Comparison of ENCODE assay signal across 9 mouse cellular contexts in the genomic region with DNA sequence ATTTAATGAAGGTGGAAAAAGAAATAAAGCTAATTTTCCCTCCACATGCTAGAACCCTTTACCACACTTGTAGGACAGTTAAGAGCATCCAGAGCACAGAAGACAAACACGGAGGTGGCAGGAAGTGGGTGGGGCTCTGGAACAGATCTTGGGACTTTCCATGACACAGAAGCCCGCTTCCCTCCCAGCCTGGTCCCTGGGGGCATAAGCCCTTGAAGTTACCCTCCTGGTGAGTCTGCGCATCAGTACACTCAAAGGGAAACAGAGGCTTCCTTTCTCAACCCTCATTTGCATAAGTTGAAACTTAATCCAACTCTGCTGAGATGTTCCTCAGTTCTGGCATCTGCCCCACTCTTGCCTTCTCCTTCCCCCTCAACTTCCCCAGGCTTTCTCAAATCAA.
DNase-seq lines count a peak whose midpoint lies in the region; ATAC-seq lines count a peak whose summit lies in the region.
"Had no signal": no experiment of that assay in that cellular context is flagged by ENCODE, and none has a peak within 500 bp of the region (broad histone marks: within the 10 kb centered on the region; RNA-seq: fewer than 3 reads in every experiment).

No protein-coding gene starts in this region.

- 17% methylated on average over 3 of the region's 3 CpGs for WGBS in heart, embryonic 11.5 days (ENCODE audit: insufficient replicate concordance)

- peak overlapping the region; percentile 29 for H3K27ac ChIP-seq in heart, embryonic 11.5 days (ENCODE audit: low read depth, low read length)

- H3K9me3 ChIP-seq in heart, embryonic 11.5 days (replicated peaks; ENCODE audit: control insufficient read depth, low read length): no peaks in the 10 kb centered on the region

- no peaks in the 10 kb centered on the region for H3K27me3 ChIP-seq in heart, embryonic 11.5 days (ENCODE audit: control insufficient read depth, insufficient read depth, low read length)
- H3K27me3 ChIP-seq: megakaryocyte, embryonic 14.5 days had no signal

- H3K4me3 ChIP-seq in heart, embryonic 11.5 days (ENCODE audit: low read depth, low read length): no peak overlapping the region
- H3K4me3 ChIP-seq: megakaryocyte, embryonic 14.5 days had no signal

- 0 out of 2 replicates have a peak, but pooled peaks cover 2% of the 10 kb centered on the region for H3K4me1 ChIP-seq in heart, embryonic 11.5 days (ENCODE audit: control insufficient read depth, insufficient read depth, low read length)
- H3K4me1 ChIP-seq: megakaryocyte, embryonic 14.5 days had no signal

- H3K36me3 ChIP-seq in heart, embryonic 11.5 days (ENCODE audit: control insufficient read depth, insufficient read depth, low read length): no peaks in the 10 kb centered on the region

- DNase-seq in retina, postnatal 1 day: peak; percentile 60
- DNase-seq in retina, embryonic 14.5 days (ENCODE audit: low spot score): no peak
- peak; percentile 16 for DNase-seq in adrenal gland, postnatal 25 days
- DNase-seq in kidney, postnatal 25 days: peak; percentile 79 to 87
- DNase-seq in testis, postnatal 10 days (ENCODE audit: low spot score): peak; percentile 50
- no peak for DNase-seq in cerebellum, postnatal 25 days
- DNase-seq in left cerebral cortex, adult 8-10 months (ENCODE audit: low spot score in 2 of 2): no peak

- peak overlapping the region; percentile 2; the same call in 1 of the 2 replicates for H3K4me2 ChIP-seq in heart, embryonic 11.5 days

- ATAC-seq in heart, embryonic 11.5 days (replicated peaks; ENCODE audit: insufficient number of reproducible peaks, low FRiP score, low TSS enrichment): no peak

- H3K9ac ChIP-seq in heart, embryonic 11.5 days (ENCODE audit: low read depth, low read length): no peak overlapping the region

Comparison
In these comparisons a context has a peak if more than half of its experiments do, and no peak if none do; other contexts are left out.
1. DNase-seq: peak in retina, postnatal 1 day (single experiment), adrenal gland, postnatal 25 days (single experiment), kidney, postnatal 25 days (2 of 2) and testis, postnatal 10 days (single experiment); none in retina, embryonic 14.5 days (single experiment), cerebellum, postnatal 25 days (0 of 2) and left cerebral cortex, adult 8-10 months (0 of 2).